Mouse (Mus musculus): ENCODE results near the gene Tmx1. TPM values are rescaled to one million over a fixed set of nuclear protein-coding genes. Genes with fewer than 3 reads are reported as not detected.
A peak's percentile ranks its signal among the peaks of the same experiment; 100 is the strongest.

The Tmx1 gene
- 10 to 100 TPM; 38.9 to 45.9 (median 43.5) TPM for total RNA-seq (2022)

GRCm38 (mm10) chr12:70452726-70453645 lies at the start of gene Tmx1:
Gene Tmx1 (plus strand): TSS chr12:70453095.
- DNase-seq = peak; percentile 94

DNA sequence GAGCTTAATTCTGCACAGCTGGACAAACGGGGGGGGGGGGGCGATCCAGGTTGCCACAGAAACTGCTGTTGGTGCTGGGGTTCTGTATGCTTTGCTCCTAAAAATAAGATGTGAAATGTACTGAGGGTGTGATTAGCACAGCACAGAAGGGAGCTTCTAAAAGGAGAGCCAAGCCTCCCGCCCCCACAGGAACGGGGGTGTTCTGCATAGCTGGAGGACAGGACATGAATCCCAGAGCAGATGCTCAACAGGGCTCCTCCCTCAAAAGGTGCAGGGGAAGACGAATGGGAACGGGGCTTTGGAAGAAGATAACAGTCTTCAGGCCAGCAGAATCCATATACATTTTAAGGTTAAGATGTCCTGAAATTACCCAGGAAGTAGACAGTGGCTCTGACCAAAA lies 48.6 kb upstream of the Tmx1 start:
- DNase-seq = no peak

- DNase-seq = no peak
These were observed 44.5 kb upstream of the Tmx1 start for GRCm38 (mm10) chr12:70408396-70408795.

- DNase-seq = no peak
These were observed 43.3 kb upstream of the Tmx1 start for GRCm38 (mm10) chr12:70409600-70409999.

- DNase-seq = no peak
These were observed 32.7 kb upstream of the Tmx1 start for GRCm38 (mm10) chr12:70420216-70420615.

GRCm38 (mm10) chr12:70421028-70421427 lies 31.9 kb upstream of the Tmx1 start:
- no peak for DNase-seq

DNA sequence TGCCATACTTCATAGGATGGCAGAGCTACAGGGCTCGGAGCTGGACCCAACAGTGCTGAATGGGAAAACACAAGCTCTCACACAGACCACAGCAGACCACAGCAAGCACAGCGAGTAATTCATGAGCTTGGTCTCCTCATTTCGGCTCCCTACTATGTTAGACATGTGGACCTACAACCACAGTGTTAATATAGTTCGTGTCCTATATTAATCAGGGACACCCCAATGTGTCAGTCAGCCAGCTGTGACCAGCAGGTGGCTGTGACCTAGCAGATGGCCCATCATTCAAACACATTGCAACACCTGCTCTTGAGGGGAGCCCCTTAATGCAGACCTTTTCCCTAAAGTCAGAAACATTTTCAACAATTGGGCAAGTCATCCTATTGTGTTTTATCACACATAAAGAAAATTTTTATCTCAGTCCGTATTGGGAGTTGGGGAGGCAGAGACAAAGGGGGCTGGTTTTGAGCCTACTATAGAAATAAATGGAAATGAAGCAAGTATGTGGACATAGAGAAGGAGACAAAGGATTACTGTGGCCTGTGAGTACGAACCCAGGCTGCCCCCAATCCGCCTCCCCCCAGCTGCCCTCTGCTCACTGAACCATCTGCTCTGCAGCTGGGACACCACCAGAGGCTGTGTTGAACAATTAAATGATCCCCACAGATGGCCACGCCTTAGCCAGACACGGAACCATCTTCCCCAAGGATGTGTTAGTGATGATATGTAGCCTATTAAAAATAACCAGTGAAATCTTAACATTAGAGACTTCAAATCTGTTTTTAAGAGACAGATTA lies 30.4 kb upstream of the Tmx1 start:
- no peak for DNase-seq

DNA sequence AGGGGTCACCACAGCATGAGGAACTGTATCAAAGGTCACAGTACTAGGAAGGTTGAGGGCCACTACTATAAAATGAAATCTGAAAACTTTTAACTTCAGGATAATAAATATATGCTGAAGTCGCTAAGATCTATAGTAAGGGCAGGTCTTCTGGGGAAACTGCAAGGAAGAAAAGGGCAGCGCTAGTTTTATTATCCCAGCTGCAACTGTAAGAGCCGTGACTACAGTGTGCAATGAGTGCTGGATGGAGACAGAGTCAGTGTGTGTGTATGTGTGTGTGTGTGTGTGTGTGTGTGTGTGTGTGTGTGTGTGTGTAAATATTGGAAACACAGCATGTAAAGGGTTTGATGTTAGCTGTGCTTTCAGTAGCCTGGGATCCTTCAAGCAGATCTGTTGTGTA lies 25.0 kb upstream of the Tmx1 start:
- DNase-seq = no peak

DNA sequence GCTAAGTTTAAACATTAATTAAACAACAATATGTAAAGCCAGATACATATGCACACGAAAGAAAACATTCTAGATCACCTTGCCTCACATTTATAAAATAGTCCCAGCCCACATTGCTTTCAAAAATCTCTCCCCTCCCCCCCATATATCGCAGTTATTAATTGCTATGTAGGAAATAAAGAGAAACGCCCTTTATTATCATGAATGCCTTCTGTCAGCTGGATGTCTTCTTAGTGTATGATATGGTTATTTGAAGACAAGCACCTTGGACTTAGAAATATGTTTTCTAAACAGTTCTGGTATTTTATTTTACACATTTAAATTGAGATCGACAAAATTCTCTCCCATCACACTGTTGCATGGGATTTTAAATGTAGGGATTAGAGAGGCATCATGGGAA lies 23.3 kb upstream of the Tmx1 start:
- no peak for DNase-seq

GRCm38 (mm10) chr12:70430307-70430950 lies 22.5 kb upstream of the Tmx1 start:
- DNase-seq = no peak

DNA sequence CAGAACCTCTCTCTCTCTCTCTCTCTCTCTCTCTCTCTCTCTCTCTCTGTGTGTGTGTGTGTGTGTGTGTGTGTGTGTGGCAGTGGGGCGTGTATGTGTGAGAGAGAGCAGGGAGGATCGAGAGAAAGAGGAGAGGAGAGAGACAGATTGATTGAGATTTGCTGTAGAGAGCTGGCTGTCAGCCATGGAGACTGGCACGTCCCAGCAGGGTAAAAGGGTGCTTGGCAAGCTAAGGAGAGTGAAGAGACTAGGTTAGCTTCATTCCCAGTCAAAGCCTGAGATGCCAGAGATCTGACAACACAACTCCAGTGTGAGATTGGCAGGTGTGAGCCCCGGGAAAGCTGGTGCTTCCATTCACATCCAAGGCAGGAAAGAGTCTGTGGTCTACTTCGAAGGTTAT lies 21.5 kb upstream of the Tmx1 start:
- DNase-seq = no peak

- DNase-seq = no peak
These were observed 2.9 kb upstream of the Tmx1 start for GRCm38 (mm10) chr12:70449961-70450360.

- DNase-seq = no peak
These were observed 1.4 kb upstream of the Tmx1 start for GRCm38 (mm10) chr12:70451533-70451932.

DNA sequence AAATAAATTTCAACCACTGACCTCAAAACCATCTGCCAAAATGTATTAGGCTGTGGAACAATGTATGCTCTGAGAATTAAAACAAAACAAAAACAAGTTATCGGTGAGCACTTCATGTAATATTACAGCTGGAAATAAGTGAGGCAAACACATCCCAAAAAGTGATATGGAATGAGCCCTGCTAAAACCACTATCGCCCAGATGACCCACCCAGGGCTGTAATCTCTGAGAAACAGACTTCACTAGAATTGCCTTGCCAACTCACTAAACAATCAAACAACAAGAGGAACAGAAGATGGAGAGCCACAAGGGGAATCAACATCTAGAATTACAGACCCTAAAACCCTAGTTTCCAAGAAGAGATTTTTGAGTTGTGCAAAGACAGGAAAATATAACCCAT lies 752 bp upstream of the Tmx1 start:
- no peak for DNase-seq

GRCm38 (mm10) chr12:70455226-70455625 lies 2.3 kb downstream of the Tmx1 start:
- no peak for DNase-seq

- DNase-seq = no peak
These were observed 6.7 kb downstream of the Tmx1 start for GRCm38 (mm10) chr12:70459546-70459945.

GRCm38 (mm10) chr12:70464016-70464415 lies 11.1 kb downstream of the Tmx1 start:
- no peak for DNase-seq

DNA sequence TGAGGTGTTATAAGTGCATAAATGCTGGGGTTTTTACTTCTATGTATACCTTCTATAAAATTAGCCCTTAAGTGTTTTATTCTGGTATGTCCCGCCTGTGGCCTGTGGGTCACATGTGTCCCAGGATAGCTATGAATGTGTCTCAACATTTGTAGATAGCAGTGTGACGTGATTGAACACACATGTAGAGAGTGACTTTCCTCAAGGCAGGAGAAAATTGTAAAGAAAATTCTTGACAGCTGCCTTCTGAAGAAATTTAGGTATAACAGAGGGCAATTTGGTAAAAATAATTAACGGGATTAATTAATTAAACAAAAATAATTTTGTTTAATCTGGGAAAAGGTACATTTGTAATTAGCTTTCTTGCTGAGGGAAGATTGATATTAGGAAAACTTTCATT lies 22.4 kb downstream of the Tmx1 start:
- no peak for DNase-seq

DNA sequence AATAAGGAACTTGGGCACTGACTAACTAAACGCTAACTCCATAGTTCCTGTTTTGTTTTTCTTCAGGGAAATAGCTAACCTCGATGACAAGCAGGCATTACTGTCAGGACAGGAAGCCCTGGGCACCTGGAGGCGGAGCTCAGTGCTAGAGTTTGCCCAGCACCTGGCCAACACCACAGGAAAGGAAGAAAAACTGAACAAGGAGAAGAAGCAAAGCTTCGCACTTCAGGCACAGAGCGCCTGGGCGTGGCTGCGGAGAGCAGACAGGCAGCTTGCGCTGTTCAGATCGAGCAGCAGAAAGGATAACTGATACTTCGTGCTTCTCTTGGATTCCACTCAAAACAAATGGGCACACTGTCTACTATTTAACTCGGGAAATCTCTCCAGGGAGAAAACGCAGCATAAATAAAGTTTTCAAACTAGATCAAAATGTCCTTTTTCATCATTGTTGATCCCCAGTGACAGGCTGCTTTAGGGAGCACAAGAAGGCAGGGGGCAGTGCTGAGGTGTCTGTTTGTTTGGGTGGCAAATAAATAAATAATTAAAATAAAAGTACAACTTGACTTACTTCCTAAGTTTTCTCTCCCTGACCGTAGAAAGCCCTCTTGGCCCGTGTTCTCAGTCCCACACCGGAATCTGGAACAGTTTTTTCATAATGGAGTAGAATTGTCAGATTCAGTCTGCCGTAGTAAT lies 24.1 kb downstream of the Tmx1 start:
- DNase-seq = no peak

DNA sequence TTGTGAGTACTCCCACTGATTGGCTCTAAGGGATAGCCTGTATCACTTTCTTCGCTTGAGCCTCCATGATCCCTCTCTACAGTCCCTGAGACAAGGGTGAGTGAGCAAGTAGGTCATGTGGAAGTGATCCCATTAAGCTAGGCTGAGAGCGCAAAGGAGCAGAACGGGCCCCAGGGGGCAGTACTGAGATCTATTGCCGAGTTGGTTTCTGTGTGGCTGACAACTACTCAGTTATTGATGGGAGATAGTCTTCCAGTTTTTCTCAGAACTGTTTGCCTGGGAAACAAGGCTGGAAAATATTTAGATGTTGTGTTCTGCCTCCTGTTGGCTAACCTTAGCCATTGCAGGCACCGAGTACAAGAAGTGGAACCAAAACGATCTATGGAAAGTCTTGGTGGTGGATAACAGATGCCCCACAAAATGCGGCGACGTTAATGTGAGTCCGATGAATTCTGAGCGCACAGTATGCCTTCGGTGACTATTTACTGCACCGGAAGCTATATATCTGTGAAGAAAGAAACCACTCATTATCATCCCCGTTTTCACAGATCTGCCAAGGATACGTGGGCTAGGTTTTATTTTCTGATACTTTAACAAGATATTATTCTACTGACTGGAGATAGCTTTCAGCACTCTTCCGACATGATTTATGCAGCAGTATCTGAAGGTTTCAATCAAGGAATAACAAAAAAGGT lies 24.8 kb downstream of the Tmx1 start:
- no peak for DNase-seq

DNA sequence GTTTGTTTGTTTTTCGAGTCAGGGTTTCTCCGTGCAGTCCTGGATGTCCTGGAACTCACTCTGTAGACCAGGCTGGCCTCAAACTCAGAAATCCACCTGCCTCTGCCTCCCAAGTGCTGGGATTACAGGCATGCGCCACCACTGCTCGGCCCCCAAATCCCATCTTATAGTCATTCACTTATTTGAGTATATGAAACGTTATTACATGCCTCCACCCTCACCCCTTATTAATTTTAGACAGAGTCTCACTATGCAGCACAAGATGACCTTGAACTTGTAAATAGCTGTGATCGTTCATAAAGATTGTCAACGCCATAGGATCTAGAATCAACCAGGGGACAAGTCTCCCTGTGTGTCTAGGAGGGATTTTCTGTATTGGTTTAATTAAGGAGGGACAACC lies 33.1 kb downstream of the Tmx1 start:
- no peak for DNase-seq

All from adrenal gland, adult 8-10 months (tissue).